Mouse (Mus musculus) 416B (cell line): ENCODE data around the gene Upp2.

Experiments
- DNase-seq: peaks from one replicate; pipeline ENCODE4 v3.0.0; 2011; ENCODE audit warnings: low read depth

Gene Upp2

GRCm38 (mm10) chr2:58614851-58615250 lies 47.8 kb downstream of the Upp2 start:
- peak; percentile 55 for DNase-seq

- no peak for DNase-seq
Observed at GRCm38 (mm10) chr2:58615766-58616165, 48.7 kb downstream of the Upp2 start.

GRCm38 (mm10) chr2:58625186-58625585 lies 58.1 kb downstream of the Upp2 start:
- no peak for DNase-seq

DNA sequence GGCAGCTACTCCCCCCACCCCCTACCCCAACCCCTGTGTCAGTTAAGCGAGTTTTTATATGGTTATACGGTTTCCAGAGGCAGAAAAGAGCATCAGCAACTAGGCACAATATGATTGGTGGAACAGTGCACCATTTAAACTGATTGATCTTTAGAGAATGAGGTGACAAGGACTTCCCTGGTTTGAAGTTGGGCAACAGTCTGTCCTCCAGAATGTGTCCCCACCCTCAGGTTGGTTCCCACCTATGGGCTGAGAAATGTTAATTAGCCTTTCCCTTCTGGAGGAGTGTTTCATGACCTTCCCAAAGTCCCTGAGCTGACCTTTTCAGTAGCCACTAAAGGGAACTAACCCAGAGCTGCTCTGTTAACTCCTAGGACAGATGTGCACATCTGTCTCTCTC lies 58.6 kb downstream of the Upp2 start:
- no peak for DNase-seq

GRCm38 (mm10) chr2:58626136-58626769 lies 59.2 kb downstream of the Upp2 start:
- DNase-seq: no peak

DNA sequence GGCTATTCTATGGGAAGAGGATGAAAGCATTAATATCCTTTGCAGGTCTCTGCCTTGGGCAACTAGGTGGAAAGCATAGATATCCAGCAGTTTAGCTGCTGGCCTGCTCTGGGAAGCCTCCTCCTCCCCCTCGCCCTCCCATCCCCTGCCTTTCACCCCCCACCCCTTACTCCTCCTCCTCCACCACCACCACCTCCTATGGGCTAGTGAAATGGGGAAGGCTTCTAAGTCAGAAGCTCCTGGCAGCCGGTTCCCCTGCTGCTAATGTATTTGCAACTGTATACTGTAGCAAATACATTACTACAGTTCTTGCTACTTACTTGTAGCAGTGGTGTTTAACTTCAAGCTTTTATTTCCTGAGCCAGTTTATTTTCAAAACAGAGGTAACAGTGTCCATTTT lies 60.9 kb downstream of the Upp2 start:
- DNase-seq: no peak

DNA sequence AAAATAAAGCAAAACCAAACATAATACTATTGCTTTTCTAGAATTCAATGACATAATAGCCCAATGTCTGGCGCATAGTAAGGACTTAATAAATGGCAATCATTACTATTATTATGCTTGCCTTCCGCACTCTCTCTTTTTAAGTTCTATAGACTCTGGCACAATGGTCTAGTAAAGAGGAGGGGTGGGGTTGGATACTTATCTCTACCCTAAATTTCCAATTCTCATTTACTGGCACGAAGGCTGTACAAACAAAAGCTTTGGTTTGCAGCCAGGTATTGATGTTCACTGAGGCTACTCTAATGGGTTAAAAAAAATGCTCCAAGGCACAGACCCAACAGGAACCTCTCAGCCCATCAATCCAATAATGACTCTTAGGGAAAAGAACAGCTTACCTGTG lies 61.9 kb downstream of the Upp2 start:
- DNase-seq: no peak

DNA sequence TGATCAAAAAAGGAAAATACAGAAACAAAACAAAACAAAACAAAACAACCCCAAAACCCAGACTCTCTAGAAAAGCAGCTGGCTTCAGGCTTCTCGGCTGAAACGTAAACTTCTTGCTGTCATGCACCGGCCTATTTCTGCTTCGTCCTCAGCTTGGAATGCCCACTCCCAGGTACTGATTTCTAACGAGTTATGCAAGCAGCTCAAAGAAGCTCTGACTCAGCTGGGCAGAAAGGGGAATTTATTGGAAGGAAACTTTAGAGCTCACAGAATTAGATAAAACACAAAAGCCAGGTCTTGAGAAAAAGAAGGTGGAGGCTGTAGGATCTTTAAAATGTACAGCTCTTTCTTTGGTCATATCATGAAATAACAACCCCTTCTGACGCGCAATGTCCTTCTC lies 62.3 kb downstream of the Upp2 start:
- no peak for DNase-seq

DNA sequence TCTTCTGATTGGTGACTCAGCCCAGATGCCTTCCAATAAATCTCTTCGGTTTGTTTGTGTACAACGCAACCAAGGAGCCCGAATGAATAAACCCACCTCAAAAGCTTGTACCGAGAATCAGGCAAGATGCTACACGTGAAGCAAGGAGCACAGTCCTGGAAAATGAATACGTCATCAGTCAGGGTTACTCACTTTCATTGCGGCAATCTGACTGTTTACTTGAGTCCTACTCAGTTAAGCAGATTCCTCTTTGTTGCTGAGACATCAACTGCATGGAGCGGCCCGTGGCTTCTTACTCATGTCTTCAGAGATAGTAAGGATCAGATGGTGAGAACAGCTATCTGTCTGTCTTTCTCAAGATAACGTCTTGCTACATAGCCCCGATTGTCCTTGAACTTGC lies 66.7 kb downstream of the Upp2 start:
- DNase-seq: peak; percentile 56

DNA sequence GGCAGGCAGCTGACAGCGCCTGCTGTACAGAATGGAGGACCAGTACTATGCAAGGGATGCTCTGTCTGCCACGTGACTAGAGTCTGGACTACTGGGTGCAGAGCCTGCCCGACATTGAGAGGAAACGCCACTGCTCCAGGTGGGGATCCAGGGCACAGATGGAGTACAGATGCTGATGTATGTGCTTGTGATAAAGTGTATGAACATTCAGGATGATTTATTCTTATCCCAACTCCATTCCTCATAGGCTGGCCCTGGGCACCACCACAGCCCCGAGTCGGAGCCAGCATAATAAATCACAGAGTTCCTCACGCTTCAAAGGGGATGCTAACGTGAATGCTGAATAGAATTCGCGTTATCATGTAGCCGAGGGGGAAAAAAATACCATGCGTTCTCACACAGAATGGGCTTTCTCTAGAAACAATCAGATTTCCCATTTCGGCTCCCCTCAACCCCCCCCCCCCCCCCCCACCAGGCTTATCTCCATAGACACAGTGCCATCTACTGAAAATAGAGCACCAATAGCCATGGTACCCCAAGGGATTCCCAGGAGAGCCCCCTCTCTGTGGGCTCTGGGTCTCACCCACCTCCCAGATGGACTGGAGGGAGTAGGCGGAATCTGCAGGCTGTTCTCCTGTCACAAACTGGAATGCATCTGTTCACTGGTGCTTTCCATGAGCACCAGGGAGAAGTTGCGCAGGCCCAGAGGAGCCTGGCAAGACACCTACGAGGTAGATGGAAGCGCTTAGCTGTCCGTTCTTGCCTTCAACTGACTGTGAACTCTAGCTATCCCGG lies 74.9 kb downstream of the Upp2 start:
- no peak for DNase-seq

DNA sequence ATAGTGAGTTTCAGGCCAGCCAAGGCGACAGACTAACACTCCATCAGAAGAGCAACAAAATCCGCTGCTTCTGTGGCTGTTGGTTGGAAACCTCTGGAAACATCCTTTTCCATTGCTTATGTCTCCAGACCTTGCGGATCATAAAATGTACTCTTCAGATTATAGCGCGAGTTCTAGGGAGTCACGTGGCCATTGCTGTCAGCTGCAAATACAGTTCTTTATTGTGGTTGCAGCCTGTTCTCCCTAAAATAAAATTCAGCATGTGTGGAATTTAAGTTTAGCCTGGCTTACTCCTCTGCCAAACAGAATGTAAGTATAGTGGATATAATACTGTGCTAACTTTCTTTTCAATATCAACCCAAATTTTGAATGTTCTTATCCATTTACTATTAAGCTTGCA lies 78.6 kb downstream of the Upp2 start:
- no peak for DNase-seq

GRCm38 (mm10) chr2:58655169-58655568 lies 88.1 kb downstream of the Upp2 start:
- DNase-seq: no peak

GRCm38 (mm10) chr2:58656959-58657358 lies 89.9 kb downstream of the Upp2 start:
- no peak for DNase-seq

GRCm38 (mm10) chr2:58657855-58658254 lies 90.8 kb downstream of the Upp2 start:
- DNase-seq: no peak

DNA sequence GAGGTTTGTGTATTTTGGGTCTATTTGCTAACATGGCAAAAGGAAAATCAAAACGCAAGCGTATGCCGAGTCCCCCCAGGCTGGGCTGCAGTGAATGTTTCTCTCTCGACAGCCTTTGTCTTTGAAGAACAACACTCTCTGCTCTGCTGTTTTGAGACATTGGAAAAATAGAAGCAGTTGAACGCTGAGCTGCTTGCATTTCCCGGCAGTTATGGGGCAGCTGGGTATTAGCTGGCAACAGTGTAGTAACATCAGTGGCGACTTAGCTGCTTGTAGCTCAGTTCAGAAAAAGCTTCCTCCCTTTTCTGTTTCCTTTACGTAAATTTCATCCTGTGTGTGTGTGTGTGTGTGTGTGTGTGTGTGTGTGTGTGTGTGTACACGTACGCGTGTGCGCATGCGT lies 93.5 kb downstream of the Upp2 start:
- DNase-seq: no peak

GRCm38 (mm10) chr2:58661116-58661515 lies 94.0 kb downstream of the Upp2 start:
- no peak for DNase-seq

DNA sequence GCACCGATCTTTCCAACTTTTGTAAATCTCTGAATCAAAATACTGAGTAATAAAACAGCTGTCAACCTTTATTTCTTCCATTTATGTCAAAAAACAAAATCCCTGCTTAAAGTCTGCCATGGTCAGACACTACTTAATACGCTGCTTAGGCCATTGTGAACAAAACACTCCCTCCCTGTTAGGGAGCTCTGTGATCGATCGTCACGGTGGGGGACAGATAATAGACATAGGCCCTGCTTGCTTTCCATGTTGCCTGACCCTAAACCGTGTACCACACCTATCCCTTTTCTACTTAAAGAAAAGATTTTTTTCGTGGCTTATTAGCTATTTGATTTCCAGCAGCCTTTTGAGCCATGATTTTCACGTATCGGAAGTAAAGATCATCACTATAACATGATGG lies 95.6 kb downstream of the Upp2 start:
- no peak for DNase-seq

GRCm38 (mm10) chr2:58663404-58664120 lies 96.5 kb downstream of the Upp2 start:
- DNase-seq: no peak

GRCm38 (mm10) chr2:58665081-58665814 lies 98.2 kb downstream of the Upp2 start:
- DNase-seq: peak; percentile 69

DNA sequence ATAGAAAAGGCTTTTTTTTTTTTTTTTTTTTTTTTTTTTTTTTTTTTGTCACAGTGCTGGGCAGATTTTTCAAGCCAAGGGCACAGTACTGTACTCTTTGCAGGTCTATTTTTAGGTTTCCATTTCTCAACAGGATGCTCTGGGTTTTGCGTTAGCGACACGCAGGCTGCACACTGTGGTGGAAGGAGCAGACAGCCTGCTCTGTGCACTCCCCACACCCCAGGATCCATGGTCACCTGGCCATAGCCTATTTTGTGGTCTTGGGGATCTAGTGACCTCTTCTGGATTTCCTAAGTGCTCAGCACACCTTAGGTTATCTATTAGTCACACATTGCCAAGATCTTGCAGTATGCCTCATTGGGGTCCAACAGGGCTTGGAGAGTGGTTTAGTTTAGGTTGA lies 100.2 kb downstream of the Upp2 start:
- DNase-seq: peak; percentile 17

DNA sequence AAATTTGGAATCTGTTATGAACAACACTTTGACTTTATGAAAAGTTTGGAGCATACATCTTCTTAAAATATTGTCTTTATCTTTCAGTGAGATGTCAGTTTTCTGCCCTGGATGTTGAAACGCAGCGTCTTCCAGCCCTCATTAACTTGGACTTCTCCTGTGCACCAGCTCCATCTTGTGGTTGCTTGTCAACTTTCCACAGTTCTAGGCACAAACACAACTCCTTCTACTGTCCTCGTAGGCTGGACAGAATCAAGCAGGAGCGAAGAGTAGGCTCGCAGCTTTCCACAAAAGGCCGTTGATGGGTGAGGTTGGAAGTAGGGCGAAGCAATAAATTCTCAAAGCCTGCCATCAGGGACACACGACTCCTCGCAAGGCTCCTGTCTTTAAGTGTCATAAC lies 100.9 kb downstream of the Upp2 start:
- peak; percentile 71 for DNase-seq

GRCm38 (mm10) chr2:58669114-58669513 lies 102.0 kb downstream of the Upp2 start:
- DNase-seq: no peak
